Mouse (Mus musculus): ENCODE results near the gene Zfp39. TPM values are rescaled to one million over a fixed set of nuclear protein-coding genes. Genes with fewer than 3 reads are reported as not detected.

The Zfp39 gene
- polyA plus RNA-seq, 2 experiments = 6.4 to 7.7 TPM

DNA sequence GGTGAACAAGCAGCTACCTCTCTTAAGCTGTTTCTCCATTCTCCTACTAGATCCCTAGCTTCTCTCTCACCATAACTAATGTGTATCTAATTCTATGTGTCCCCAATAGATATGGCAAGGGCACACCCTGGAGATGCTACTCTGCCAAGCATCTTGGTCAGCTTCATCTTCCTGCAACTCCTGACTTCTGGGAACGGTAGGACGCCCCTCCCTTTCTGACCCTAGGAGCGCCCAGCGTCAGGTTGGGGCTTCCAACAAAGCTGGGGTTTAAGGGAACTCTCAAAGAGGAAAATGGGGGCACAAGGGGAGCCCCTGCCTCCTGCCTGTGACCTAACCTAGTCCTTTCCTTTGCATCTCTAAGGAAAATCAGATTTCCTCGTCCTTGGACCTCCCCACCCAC is 14.7 kb upstream of the Zfp39 start:
- ATAC-seq (ENCODE audit: low FRiP score, low read depth) (no peak), DNase-seq (ENCODE audit: low spot score) (no peak)
- no peak for TF ChIP-seq POLR2A (IDR thresholded peaks at IDR 0.05; ENCODE audit: borderline replicate concordance, extremely low read depth, insufficient read depth, insufficient read length)
- Histone ChIP-seq H3K4me1 (ENCODE audit: control insufficient read depth, insufficient read depth, low read length) (no peaks in the 10 kb centered on the region), H3K27me3 (ENCODE audit: control insufficient read depth, insufficient read depth, low read length) (no peaks in the 10 kb centered on the region), H3K36me3 (ENCODE audit: control insufficient read depth, insufficient read depth, low read length) (no peaks in the 10 kb centered on the region), H3K9ac (ENCODE audit: low read depth, low read length, severe bottlenecking) (no peak overlapping the region), H3K4me2 (replicated peaks; ENCODE audit: low read depth, low read length, severe bottlenecking) (no peak overlapping the region), H3K27ac (replicated peaks; ENCODE audit: low read depth, low read length) (no peak overlapping the region), H3K9me3 (ENCODE audit: control insufficient read depth, low read length) (no peaks in the 10 kb centered on the region), H3K4me3 (replicated peaks; ENCODE audit: low read length) (no peak overlapping the region)
- WGBS = 74% methylated on average over 5 of the region's 5 CpGs

DNA sequence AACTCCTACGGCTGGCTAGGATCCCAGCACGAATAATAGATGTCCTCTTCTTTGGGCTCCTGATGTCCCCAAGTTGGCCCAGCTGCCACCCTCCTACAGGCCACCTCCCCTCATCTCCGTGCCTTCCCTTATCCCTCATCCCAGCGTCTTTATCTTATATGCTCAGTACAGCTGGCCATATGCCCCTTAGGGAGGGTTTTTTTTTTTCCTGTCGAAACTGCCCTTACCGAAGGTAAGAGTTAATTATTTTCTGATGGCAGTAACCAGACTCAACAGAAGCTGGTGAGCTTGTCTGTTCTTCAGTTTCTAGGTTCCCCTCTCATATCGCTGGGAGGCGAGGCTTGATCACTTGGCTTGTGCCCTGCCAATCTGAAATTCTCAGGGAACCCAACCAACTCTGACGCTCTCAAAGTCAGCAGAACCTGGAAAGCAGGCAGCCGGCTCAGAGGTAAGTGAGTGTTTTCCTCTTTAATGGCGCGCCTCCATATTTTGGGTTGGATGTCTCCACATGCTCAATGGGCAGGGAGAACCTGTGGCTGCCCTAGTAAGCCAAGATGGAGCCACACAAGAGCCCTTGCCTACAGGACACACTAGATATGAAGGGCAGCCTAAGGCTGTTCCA is 13.8 kb upstream of the Zfp39 start, which contains the start of gene Btnl10:
Btnl10 (plus strand) TSS at position 164 of the 622 bp plus-strand sequence.
- no peak for TF ChIP-seq POLR2A (IDR thresholded peaks at IDR 0.05; ENCODE audit: borderline replicate concordance, extremely low read depth, insufficient read depth, insufficient read length)
- 71% methylated on average over 12 of the region's 12 CpGs for WGBS
- no peaks in the 10 kb centered on the region for H3K36me3 ChIP-seq (ENCODE audit: control insufficient read depth, insufficient read depth, low read length)
- no peaks in the 10 kb centered on the region for H3K4me1 ChIP-seq (ENCODE audit: control insufficient read depth, insufficient read depth, low read length)
- ATAC-seq (ENCODE audit: low FRiP score, low read depth) (no peak), DNase-seq (ENCODE audit: low spot score) (no peak)
- no peak within 1 kb of the TSS for H3K4me3 ChIP-seq (replicated peaks; ENCODE audit: low read length)
- no peaks in the 10 kb centered on the region for H3K9me3 ChIP-seq (ENCODE audit: control insufficient read depth, low read length)
- H3K4me2 ChIP-seq (replicated peaks; ENCODE audit: low read depth, low read length, severe bottlenecking) = no peak within 1 kb of the TSS
- no peak within 1 kb of the TSS for H3K27ac ChIP-seq (replicated peaks; ENCODE audit: low read depth, low read length)
- no peaks in the 10 kb centered on the region for H3K27me3 ChIP-seq (ENCODE audit: control insufficient read depth, insufficient read depth, low read length)
- no peak within 1 kb of the TSS for H3K9ac ChIP-seq (ENCODE audit: low read depth, low read length, severe bottlenecking)

DNA sequence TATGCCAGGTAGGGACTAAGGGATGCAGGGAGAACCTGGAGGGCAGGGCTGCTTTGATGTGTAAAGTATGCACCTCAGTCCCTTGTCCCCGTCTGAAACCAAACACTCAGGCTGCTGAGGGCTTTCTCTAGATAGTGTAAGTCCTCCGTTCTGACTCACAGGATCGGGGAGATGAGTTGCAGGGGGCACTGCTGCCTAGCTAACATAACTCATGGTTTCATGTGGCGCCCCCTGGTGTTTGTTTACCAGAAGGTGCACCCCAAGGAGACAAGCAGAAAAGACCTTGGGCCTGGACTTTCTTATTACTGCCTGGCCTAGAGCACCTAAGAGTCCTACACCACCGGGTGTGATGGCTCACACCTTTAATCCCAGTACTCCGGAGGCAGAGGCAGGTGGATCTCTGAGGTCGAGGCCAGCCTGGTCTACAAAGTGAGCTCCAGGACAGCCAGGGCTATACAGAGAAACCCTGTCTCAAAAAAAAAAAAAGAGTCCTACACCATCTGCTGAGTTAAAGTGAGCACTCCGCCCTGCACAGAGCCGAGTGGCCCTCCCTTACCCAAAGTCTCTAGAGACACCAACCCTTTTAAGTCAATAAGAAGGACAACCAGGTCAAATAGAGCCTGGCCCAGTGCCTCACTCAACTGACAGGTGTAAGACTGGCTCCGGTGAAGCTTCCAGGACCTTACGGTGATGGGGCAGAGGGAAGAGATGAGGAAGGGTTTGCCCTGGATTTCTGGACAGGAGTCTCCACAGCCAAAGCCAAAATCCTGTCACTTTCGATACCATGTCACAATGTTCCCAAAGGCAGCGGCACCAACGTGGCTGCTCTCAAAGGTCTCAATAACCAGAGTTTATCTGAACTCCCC is 13.1 kb upstream of the Zfp39 start:
- H3K4me3 ChIP-seq (replicated peaks; ENCODE audit: low read length) = no peak overlapping the region
- no peak overlapping the region for H3K4me2 ChIP-seq (replicated peaks; ENCODE audit: low read depth, low read length, severe bottlenecking)
- no peak overlapping the region for H3K27ac ChIP-seq (replicated peaks; ENCODE audit: low read depth, low read length)
- H3K9me3 ChIP-seq (ENCODE audit: control insufficient read depth, low read length) = no peaks in the 10 kb centered on the region
- H3K36me3 ChIP-seq (ENCODE audit: control insufficient read depth, insufficient read depth, low read length) = no peaks in the 10 kb centered on the region
- H3K27me3 ChIP-seq (ENCODE audit: control insufficient read depth, insufficient read depth, low read length) = no peaks in the 10 kb centered on the region
- DNase-seq (ENCODE audit: low spot score) (peak; percentile 30), ATAC-seq (ENCODE audit: low FRiP score, low read depth) (no peak)
- 56% methylated on average over 14 of the region's 14 CpGs for WGBS
- H3K9ac ChIP-seq (ENCODE audit: low read depth, low read length, severe bottlenecking) = no peak overlapping the region
- TF ChIP-seq POLR2A (IDR thresholded peaks at IDR 0.05; ENCODE audit: borderline replicate concordance, extremely low read depth, insufficient read depth, insufficient read length) = no peak
- H3K4me1 ChIP-seq (ENCODE audit: control insufficient read depth, insufficient read depth, low read length) = no peaks in the 10 kb centered on the region

GRCm38 (mm10) chr11:58914461-58915028 is 10.5 kb upstream of the Zfp39 start:
- H3K27ac ChIP-seq (replicated peaks; ENCODE audit: low read depth, low read length) = no peak overlapping the region
- TF ChIP-seq POLR2A (IDR thresholded peaks at IDR 0.05; ENCODE audit: borderline replicate concordance, extremely low read depth, insufficient read depth, insufficient read length) = no peak
- H3K9ac ChIP-seq (ENCODE audit: low read depth, low read length, severe bottlenecking) = peak overlapping the region; percentile 50; the same call in 1 of the 2 replicates
- no peaks in the 10 kb centered on the region for H3K27me3 ChIP-seq (ENCODE audit: control insufficient read depth, insufficient read depth, low read length)
- WGBS = 12% methylated on average over 17 of the region's 17 CpGs
- peak overlapping the region; percentile 32 for H3K4me3 ChIP-seq (replicated peaks; ENCODE audit: low read length)
- peak overlapping the region; percentile 53 for H3K4me2 ChIP-seq (replicated peaks; ENCODE audit: low read depth, low read length, severe bottlenecking)
- H3K4me1 ChIP-seq (ENCODE audit: control insufficient read depth, insufficient read depth, low read length) = no peaks in the 10 kb centered on the region
- DNase-seq (ENCODE audit: low spot score) (peak; percentile 49), ATAC-seq (ENCODE audit: low FRiP score, low read depth) (no peak)
- H3K36me3 ChIP-seq (ENCODE audit: control insufficient read depth, insufficient read depth, low read length) = no peaks in the 10 kb centered on the region
- no peaks in the 10 kb centered on the region for H3K9me3 ChIP-seq (ENCODE audit: control insufficient read depth, low read length)

- DNase-seq (ENCODE audit: low spot score) (no peak), ATAC-seq (ENCODE audit: low FRiP score, low read depth) (no peak)
- Histone ChIP-seq H3K27ac (replicated peaks; ENCODE audit: low read depth, low read length) (no peak overlapping the region), H3K4me3 (replicated peaks; ENCODE audit: low read length) (no peak overlapping the region), H3K9ac (ENCODE audit: low read depth, low read length, severe bottlenecking) (peak overlapping the region; percentile 50; the same call in 1 of the 2 replicates), H3K9me3 (ENCODE audit: control insufficient read depth, low read length) (no peaks in the 10 kb centered on the region), H3K36me3 (ENCODE audit: control insufficient read depth, insufficient read depth, low read length) (no peaks in the 10 kb centered on the region), H3K27me3 (ENCODE audit: control insufficient read depth, insufficient read depth, low read length) (no peaks in the 10 kb centered on the region), H3K4me2 (replicated peaks; ENCODE audit: low read depth, low read length, severe bottlenecking) (no peak overlapping the region), H3K4me1 (ENCODE audit: control insufficient read depth, insufficient read depth, low read length) (no peaks in the 10 kb centered on the region)
- WGBS = 100% methylated on average over 1 of the region's 1 CpGs
- no peak for TF ChIP-seq POLR2A (IDR thresholded peaks at IDR 0.05; ENCODE audit: borderline replicate concordance, extremely low read depth, insufficient read depth, insufficient read length)
Measured at GRCm38 (mm10) chr11:58913776-58914175, 9.8 kb upstream of the Zfp39 start.

Measured in limb, embryonic 14.5 days (tissue).